Mouse (Mus musculus) urinary bladder, postnatal 14 days (tissue): ENCODE data around the gene Guk1.
"Not testable (repeated sequence)": the region's sequence is repeated elsewhere in the genome, so short reads cannot be mapped to it uniquely, and the experiment has no call there.

Experiments used
- DNase-seq: peaks from one replicate; pipeline ENCODE4 v3.0.0; 2021; ENCODE audit warnings: low spot score

Guk1 gene

DNA sequence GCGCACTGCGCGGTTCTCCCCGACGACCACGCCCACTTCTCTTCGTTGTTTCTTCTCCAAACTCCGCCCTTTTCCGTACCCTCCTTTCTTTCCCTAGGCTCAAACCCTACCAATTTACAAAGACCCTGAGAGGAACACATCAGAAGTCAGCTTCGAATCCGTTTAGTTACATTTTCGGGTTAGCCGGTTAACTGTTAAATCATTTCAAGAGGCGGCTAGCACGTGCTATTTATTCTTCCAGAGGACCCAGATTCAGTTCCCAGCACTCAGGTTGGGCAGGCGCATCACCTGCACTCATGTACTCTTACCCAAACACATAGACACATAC, at the start of gene Guk1:
Gene Guk1 (minus strand): TSS at position 154 of the 328 bp plus-strand sequence.
- DNase-seq, result no peak

DNA sequence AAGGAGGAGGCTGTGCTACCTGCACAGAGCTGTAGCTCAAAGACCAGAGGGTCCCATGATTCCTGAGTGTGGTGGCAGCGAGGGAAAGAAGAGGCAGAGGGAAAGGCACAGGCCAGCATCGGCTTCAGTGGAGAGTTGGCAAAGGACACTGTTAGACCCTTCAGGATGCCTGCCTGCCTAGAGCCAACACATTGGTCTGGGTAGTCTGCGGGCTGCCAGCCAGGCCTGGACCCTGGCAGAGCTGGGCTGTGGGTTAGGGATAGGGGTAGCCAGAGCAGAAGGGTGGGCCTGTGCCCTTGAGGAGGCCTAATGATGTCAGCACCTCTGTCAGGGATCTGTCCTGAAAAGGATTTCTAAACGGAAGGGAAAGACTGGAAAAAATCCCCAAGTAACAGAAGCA, 47.8 kb upstream of the Guk1 start:
- DNase-seq, result no peak

DNA sequence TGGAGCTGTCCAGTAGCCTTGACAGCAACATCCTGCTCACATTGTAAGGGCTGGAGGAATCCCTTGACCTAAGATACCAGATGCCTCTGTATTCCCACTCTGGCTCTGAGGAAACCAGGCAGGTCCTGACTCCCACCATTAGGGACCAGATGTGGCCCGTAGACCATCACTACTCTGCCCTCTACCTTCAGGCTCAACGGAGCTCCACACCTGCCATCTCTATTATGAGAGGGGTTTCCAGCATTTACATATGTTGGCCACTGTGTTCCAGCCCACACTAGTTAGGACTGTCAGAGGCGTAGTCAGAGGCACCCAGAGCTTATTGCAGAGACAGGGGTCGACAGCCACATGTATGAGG, 47.4 kb upstream of the Guk1 start:
- DNase-seq, result no peak

DNA sequence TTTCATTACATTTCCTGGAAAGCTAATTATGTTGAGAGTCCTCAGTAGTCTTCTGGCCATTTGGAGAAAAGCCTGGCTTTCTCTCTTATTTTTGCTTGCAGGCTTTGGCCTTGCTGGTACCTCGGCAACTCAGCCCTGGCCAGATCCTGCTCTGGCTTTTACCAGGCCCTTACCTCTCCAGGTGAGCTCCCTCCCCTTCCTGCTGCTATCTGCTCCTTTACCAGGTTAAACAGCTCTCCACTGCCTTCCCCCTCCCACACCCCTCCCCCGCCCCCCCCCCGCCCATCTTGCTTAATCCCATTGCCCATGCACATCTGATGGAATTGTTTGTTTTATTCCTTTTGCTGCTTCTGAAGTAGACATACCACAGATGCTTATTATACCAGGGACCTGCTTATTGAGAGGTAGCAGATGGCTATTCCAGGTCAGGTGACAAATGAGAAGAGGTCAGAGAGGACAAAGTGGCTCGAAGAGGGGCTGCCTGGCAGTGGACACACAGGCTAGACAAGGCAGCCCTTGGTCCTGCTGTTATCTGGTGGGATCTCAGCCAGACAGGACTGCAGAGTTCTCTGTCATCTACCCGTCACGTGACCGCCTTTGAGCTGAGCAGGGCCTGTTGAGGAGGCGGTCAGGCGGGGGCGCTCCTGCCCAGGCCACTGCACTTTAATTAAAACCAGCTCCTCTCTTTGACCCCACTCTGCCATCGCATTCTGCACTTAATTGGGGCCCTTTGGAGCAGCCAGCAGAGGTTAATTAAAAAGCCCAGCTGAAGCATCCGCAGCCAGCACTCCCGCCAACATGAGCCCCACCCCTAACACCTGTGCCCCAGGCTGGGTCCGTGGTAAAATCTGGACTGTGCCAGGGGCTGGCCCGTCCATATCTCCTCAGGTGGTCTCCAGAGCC, 46.8 kb upstream of the Guk1 start:
- peak; percentile 77 for DNase-seq

DNA sequence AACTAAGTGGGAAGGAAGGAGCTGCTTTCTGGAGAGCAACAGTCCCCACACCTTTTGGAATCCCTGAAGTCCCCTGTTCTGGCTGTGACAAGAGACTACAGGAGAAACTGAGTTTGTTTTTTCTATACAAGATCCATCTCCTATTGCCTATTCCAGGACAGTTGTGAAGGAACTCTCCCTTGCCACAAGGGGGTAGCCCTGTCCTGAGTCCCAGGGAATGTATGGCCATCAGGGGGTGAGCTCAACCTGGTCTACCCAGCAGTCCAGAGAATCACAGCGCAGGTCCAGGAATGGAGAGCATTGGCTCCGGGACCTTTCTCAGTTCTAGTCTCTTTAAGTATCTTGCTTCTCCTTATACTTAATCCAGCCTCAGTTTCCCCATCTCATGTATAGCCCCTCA, 40.8 kb upstream of the Guk1 start:
- no peak for DNase-seq

DNA sequence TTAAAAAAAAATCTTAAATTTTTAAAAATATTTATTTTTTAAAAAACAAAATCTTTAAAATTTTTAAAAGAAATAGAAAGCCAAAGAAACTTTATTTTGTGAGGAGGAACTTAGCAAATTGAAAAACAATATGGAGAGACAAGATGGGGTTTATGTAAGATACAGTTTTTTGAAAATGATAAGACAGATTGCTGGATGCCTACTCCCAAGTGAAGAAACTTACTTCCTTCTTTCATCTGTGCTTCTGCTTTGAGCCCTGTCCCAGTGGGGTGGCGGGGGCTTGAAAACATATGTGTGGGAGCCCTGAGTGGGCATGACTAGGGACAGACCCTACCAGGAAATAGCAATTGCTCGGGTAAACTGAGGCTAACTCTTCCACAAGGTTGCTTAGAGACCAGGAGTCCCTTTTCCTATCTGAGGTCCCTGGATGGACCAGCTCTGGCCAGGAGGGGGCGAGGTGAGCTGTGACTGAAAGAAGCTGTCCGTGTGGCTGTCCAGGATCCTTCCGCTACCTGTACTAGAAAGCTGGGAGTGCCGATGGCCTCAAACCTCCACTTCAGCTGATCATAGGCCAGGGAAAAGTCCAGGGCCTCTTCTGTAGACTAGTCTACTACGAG, 38.2 kb upstream of the Guk1 start:
- DNase-seq, result peak; percentile 78

DNA sequence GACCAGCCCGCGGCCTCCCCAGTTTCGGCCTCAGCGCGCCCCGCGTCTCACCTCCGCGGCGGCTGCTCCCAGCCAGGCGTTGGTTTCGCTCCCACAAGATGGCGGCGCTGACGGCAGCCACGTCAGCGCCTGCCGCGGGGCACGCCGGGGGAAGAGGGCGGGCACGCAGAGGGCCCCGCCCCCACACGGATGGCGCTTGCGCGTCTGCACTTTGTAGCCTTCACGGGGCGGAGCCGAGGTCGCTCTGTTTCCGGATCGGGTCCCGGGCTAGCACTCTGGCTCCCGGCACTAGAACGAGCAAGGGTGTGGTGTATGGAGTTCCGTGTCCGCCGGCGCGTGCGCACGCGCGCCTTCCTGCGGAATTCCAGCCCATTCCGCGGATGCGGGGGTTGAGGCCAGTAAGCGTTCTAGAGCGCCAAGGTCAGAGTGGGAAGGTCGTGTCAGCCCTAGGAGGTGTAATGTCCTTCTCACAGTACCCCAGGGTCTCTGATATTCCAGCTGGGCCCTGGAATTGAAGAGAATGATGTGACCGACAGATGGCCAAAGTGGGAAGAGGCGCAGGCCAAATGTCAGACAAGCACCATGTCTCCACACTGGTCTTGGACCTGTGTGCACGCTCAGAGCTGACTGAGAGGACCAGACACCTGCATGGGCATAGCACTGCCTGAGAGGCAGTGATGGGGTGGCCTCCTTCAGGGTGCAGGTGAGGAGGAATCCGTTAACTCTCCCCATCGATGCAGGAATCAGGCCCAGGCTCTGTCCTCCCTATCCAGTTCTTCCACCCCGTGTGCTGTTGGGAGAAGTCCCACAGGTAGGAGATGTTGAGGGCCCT, 36.3 kb upstream of the Guk1 start, which contains the start of gene Arf1:
Gene Arf1 (minus strand): TSS at position 149 of the 832 bp plus-strand sequence.
- DNase-seq, result peak; percentile 97

DNA sequence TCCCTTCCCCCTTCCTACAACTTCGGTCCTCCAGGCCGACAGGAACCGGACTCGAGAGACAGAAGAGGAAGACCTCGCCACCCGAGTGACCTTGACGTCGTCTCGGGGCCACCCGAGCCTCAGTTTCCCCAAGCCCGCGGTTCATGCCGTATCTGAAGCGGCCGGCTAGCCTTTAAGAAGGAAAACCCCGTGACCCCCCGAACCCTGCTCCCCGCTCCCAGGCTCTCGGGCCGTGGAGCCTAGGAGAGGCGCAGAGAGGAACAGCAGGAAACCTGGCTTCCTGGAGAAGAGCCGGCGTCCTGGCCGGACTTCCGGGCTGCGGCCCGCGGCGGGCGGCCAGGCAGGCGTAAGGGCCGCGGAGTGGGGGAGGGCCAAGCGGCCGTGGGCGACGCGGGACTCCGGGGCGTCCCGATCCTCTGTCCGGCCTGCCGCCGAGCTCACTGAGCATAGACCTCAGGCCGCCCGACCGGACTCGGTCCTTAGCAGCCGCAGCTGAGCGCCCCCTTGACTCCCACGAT, 35.7 kb upstream of the Guk1 start:
- no peak for DNase-seq

DNA sequence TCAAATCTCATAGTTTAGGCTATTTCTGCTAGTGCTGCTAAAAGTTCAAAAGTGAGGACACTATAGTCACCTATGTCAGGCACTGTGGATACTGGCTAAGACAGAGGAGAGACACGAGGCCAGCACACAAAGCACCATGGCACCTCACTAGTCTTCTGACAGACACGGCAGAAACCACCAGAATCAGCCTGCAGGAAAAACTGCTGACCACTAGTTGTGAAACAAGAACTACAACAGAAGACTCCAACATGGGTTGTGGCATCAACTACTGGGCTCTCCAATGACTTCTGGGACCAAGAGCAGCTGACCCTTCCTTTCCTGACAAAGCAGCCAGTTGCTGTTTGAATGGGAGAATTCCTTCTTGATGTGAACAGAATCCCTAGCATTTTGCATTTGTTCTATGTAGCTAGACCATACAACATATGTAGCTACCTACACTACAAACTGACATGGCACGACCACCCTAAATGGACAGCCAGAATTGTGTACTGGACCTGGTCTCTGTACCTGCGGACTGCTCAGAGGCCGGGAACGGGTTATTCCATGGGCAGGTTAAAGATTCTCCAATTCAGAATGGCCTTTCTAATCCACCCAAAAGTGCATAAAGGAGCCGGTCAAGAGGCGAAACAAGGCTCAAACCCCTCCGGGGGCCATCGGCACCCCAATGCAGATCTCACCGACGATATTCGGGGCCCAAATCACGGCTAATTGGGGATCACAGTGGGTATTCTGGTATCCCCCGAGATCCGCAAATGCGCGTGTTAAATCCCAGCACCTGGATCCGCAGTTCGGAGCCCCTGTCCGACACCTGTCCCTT, 35.0 kb upstream of the Guk1 start:
- no peak for DNase-seq

DNA sequence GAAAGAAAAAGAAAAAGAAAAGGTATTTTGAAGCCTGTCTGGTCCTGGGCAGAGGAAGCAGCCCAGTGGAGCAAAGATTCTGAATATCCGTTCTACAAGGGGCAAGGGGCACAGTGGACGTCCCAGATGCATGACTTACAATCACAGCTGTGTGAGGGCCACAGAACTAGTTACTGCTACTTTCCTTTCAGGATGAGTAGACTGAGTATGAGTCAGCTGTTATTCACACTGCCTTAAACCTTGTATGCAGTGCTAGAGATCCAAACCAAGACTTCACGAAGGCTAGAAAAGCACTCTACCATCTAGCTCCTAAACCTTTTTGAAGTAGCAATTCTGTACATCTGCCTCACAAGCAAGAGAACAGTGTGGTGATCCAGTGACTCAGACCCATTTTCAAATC, 34.2 kb upstream of the Guk1 start:
- no peak for DNase-seq

DNA sequence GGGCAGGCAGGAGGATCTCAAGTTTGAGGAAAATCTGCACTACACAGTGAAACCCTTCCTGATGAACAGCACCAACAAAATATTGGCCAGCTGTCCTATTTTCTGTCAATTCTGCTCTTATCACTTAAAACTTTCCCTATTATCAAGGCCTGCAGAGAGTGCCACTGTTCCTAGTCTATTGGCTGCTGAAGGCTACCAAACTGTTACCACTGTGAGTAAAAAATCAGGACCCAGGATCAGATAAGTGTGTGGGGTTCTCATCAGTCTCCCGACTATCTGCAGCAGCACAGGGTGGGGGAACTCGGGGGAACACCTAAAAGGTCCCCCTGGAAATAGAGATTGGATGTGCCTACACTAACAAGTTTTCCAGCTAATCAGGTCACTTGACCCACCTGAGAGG, 33.2 kb upstream of the Guk1 start:
- DNase-seq, result no peak

DNA sequence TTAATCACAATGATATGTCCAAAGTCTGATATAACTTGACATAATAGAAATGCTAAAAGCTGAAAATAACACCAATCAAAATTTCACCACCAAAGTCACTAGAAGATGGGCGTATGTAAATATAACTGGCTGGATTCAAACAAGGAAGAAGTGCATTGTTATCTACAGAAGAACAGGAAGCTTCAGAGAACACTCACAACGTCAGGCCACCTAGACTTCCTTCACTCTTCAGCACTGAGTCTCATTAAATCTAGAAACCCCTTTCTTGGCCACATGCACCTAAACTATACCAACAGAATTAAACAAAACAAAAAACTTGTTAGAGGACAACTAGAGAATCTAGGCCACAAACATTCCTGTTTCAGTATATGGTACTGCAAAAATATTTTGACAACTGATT, 32.5 kb upstream of the Guk1 start:
- DNase-seq, result no peak

DNA sequence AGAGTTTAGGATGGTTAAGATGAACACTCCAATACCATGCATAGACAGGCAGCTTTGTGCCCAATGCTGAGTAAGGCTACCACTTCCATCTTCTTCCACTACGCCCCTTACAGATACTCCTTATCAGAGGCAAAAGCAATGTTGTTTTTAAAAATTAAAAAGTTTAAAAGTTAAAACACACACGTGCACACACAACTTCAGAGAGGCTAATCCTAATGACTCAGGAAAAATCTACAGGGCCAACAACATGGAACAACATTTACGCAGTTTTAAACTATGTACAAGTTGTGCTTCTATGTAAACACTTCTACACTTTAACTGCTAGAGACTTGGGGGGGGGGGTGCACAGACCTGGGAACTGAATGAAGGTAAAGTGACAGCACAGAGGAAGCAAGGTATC, 32.0 kb upstream of the Guk1 start:
- no peak for DNase-seq

DNA sequence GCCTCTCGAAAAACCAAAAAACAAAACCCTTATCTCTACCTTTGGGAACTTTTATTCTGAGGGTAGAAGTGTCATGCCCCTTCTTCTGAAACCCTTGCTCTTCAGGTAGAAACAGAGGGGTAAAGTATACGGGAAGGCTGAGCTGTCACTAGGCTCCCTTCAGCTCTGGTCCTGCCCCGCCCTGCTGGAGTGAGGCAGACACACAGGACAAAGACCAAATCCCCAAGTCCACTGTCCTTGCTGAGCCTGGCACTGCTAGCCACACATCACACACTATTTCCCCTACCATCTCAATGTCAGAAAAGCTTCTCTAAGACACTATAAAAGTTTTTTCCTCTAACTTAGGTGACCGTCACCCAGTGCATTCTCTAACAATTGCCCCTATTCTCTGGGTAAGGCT, 30.3 kb upstream of the Guk1 start:
- DNase-seq, result no peak

DNA sequence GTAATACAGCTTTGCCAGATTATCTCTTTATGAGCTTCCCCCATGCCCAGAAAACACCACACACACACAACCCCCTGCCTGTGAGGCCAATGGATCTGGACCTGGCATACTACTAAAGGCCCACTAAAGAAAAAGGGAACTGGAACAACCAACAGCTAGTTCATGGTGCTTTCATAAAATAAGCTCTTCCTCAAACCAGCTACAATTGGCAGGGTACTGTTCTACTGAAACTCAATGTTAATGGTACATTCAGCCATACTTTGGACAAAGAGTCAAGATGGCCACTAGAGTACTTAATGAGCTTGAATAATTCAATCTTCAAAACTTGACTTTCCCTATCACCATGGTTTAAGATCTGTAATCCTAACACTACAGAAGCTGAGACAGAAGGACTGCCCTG, 29.6 kb upstream of the Guk1 start:
- no peak for DNase-seq

DNA sequence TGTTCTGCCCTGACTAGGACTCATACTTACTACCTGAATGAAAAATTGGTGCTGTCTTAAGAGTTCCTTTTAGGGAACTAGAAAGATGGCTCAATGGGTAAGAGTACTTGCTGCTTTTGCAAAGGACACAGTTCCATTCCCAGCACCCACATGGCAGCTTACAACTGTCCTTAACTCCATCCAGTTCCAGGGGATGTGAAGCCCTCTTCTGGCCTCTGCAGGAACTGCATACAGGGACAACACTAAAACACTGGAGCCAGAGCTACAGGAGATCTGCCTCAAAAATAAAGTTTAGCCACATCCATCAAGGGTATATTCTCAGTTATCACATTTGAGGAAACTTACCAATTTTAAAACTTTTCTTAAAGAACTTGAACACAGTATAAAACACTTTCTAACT, 27.1 kb upstream of the Guk1 start:
- DNase-seq, result no peak

DNA sequence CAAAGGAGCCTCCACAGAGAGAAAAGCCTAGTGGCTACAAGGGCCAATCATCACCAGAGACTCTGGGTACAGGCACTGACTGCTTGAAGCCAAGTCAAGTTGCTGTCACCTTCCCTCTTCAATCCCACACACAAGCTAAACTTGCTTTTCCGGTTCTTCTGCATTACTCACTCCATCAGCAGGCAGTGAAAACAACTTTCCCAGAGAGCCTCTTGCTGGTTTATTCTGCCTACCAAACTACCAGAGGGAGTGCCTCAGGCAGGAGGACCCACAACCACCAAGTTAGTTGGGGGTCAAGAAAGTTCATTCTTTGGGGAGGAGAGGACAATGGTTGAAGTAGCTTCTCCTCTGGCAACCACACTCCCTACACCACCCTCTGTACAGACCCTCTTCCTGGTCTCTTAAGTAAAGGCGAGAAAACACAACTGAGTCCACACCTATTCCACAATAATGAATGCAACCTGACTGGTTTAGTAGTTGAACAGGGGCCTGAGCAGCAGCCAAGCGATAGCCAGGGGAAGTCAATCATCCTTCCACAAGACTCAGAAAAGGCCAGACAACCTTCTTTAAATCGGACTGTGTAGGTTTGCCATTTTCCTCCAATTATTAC, 26.5 kb upstream of the Guk1 start:
- peak; percentile 68 for DNase-seq

DNA sequence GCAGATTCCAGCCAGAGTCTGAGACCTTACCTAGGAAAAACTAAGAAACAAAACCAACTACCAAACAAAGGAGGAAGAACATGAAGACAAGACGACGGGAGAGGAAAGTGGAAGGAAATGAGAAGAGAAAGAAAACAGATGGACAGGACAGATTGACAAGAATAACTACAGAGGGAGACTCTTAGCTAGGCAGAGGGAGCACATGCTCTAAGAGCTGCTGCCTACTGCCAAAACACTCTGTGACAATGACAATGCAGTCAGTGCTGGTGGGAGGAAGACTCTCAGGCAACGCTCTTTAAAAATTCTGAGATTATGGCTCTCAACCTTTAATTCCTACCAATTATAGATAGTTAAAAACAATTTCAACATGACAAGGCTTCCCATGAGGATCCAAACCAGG, 24.9 kb upstream of the Guk1 start:
- DNase-seq, result no peak

DNA sequence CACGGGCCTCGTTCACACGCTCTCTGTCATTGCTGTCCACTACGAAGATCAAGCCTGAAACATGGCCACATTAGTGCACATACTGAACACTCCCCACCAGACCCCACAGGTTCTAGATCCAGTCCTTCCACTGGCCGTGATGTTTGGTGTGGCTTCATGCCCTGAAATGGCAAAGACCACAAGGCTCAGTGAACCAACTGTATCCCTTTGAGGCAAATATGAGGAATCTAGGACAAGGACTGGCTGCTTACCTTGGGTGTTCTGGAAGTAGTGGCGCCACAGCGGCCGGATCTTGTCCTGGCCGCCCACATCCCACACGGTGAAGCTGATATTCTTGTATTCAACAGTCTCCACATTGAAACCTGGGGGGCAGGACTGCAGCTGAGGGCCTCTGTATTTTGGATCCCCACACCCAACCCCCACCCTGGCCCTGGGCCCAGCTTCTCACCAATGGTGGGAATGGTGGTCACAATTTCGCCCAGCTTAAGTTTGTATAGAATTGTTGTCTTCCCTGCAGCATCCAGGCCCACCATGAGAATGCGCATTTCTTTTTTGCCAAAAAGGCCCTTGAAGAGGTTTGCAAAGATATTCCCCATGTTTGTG, 21.0 kb upstream of the Guk1 start:
- no peak for DNase-seq

DNA sequence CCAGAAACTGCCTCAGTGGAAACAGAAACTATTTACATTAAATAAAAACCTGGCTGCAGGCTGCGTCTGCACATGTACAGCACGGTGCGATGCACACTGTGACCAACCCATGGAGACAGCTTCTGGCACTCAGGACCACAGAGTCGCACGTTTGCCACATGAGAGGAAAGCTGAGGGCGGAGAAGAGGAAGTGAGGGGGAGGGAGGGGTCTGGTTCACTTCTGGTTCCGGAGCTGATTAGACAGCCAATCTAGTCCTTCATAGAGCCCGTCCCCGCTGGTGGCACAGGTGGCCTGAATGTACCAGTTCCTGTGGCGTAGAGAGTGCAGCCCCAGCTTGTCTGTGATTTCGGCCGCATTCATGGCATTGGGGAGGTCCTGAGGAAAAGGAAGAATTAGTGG, 20.3 kb upstream of the Guk1 start:
- not testable (repeated sequence) for DNase-seq

DNA sequence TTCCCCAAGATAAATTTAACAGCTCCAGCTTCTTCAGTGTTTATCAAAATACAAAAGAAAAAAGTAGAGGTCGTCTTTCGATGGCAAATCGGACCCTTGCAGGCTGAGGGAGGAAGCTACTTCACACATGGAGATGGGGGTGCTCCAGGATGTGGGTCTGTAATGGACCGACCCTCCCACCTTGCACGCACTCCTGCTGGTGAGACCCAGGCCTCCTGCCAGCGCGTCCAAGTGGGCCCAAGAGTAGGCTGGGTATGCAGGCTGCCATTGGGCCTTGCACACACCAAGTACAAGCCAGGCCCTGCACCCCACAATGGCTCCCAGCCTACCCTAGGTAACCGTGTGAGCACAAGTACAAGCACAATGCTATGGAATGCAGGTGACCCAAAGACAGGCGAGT, 19.5 kb upstream of the Guk1 start:
- not testable (repeated sequence) for DNase-seq
